Mouse (Mus musculus): ENCODE data around the gene Vapb. TPM values are rescaled to one million over a fixed set of nuclear protein-coding genes. Genes with fewer than 3 reads are reported as not detected.

Gene Vapb
- polyA plus RNA-seq, 1 experiment from 2014 or later, result 10.2 TPM

- no peak for DNase-seq (ENCODE audit: extremely low spot score, low spot score)
- WGBS, result 8% methylated on average over 9 of the region's 9 CpGs
- Histone ChIP-seq H3K4me3 (no peak overlapping the region), H3K4me1 (peaks cover 71% of the 10 kb centered on the region), H3K9me3 (no peaks in the 10 kb centered on the region), H3K27me3 (ENCODE audit: poor library complexity, severe bottlenecking) (no peaks in the 10 kb centered on the region), H3K36me3 (replicated peaks) (peaks cover 50% of the 10 kb centered on the region), H3K27ac (peak overlapping the region; percentile 73)
These were observed 38.8 kb downstream of the Vapb start for GRCm38 (mm10) chr2:173776108-173776507.

- 85% methylated on average over 5 of the region's 5 CpGs for WGBS
- H3K27ac ChIP-seq, result no peak overlapping the region
- H3K27me3 ChIP-seq (ENCODE audit: poor library complexity, severe bottlenecking), result no peaks in the 10 kb centered on the region
- H3K4me1 ChIP-seq, result peaks cover 33% of the 10 kb centered on the region
- H3K9me3 ChIP-seq, result no peaks in the 10 kb centered on the region
- H3K4me3 ChIP-seq, result no peak overlapping the region
- H3K36me3 ChIP-seq (replicated peaks), result peaks cover 61% of the 10 kb centered on the region
- DNase-seq (ENCODE audit: extremely low spot score, low spot score), result no peak
These were observed 43.6 kb downstream of the Vapb start for GRCm38 (mm10) chr2:173780931-173781330.

- H3K4me1 ChIP-seq, result peaks cover 18% of the 10 kb centered on the region
- peaks cover 30% of the 10 kb centered on the region for H3K36me3 ChIP-seq (replicated peaks)
- H3K4me3 ChIP-seq, result no peak overlapping the region
- DNase-seq (ENCODE audit: extremely low spot score, low spot score), result no peak
- H3K27me3 ChIP-seq (ENCODE audit: poor library complexity, severe bottlenecking), result no peaks in the 10 kb centered on the region
- no peak overlapping the region for H3K27ac ChIP-seq
- no peaks in the 10 kb centered on the region for H3K9me3 ChIP-seq
- 72% methylated on average over 3 of the region's 3 CpGs for WGBS
These were observed 47.1 kb downstream of the Vapb start for GRCm38 (mm10) chr2:173784366-173784765.

- no peaks in the 10 kb centered on the region for H3K27me3 ChIP-seq (ENCODE audit: poor library complexity, severe bottlenecking)
- H3K4me1 ChIP-seq, result peaks cover 19% of the 10 kb centered on the region
- DNase-seq (ENCODE audit: extremely low spot score, low spot score), result no peak
- H3K27ac ChIP-seq, result no peak overlapping the region
- H3K9me3 ChIP-seq, result no peaks in the 10 kb centered on the region
- no peak overlapping the region for H3K4me3 ChIP-seq
- WGBS, result 81% methylated on average over 6 of the region's 6 CpGs
- H3K36me3 ChIP-seq (replicated peaks), result peaks cover 25% of the 10 kb centered on the region
These were observed 47.6 kb downstream of the Vapb start for GRCm38 (mm10) chr2:173784884-173785283.

- Histone ChIP-seq H3K27ac (peak overlapping the region; percentile 75), H3K9me3 (no peaks in the 10 kb centered on the region), H3K27me3 (ENCODE audit: poor library complexity, severe bottlenecking) (no peaks in the 10 kb centered on the region), H3K4me1 (peaks cover 45% of the 10 kb centered on the region), H3K4me3 (peak overlapping the region; percentile 20; the same call in 1 of the 2 replicates), H3K36me3 (replicated peaks) (no peaks in the 10 kb centered on the region)
- 24% methylated on average over 23 of the region's 23 CpGs for WGBS
- peak; percentile 32 for DNase-seq (ENCODE audit: extremely low spot score, low spot score)
These were observed 52.9 kb downstream of the Vapb start for GRCm38 (mm10) chr2:173789945-173790804.

GRCm38 (mm10) chr2:173791904-173792757 is 54.8 kb downstream of the Vapb start:
- no peak for DNase-seq (ENCODE audit: extremely low spot score, low spot score)
- 73% methylated on average over 20 of the region's 20 CpGs for WGBS
- Histone ChIP-seq H3K4me1 (peaks cover 56% of the 10 kb centered on the region), H3K4me3 (no peak overlapping the region), H3K27me3 (ENCODE audit: poor library complexity, severe bottlenecking) (no peaks in the 10 kb centered on the region), H3K36me3 (replicated peaks) (no peaks in the 10 kb centered on the region), H3K27ac (peak overlapping the region; percentile 57), H3K9me3 (no peaks in the 10 kb centered on the region)

GRCm38 (mm10) chr2:173794018-173794417 is 56.7 kb downstream of the Vapb start:
- Histone ChIP-seq H3K36me3 (replicated peaks) (no peaks in the 10 kb centered on the region), H3K4me3 (no peak overlapping the region), H3K4me1 (peaks cover 56% of the 10 kb centered on the region), H3K9me3 (no peaks in the 10 kb centered on the region), H3K27me3 (ENCODE audit: poor library complexity, severe bottlenecking) (no peaks in the 10 kb centered on the region), H3K27ac (0 out of 2 replicates have a peak overlapping the region, but pooled peaks have one; percentile 1)
- DNase-seq (ENCODE audit: extremely low spot score, low spot score), result no peak
- 91% methylated on average over 12 of the region's 12 CpGs for WGBS

- Histone ChIP-seq H3K9me3 (no peaks in the 10 kb centered on the region), H3K27ac (no peak overlapping the region), H3K4me3 (no peak overlapping the region), H3K27me3 (ENCODE audit: poor library complexity, severe bottlenecking) (no peaks in the 10 kb centered on the region), H3K4me1 (peaks cover 48% of the 10 kb centered on the region), H3K36me3 (replicated peaks) (no peaks in the 10 kb centered on the region)
- 87% methylated on average over 21 of the region's 21 CpGs for WGBS
- no peak for DNase-seq (ENCODE audit: extremely low spot score, low spot score)
These were observed 57.5 kb downstream of the Vapb start for GRCm38 (mm10) chr2:173794531-173795510.

GRCm38 (mm10) chr2:173795801-173796673 is 58.7 kb downstream of the Vapb start:
- H3K27me3 ChIP-seq (ENCODE audit: poor library complexity, severe bottlenecking), result no peaks in the 10 kb centered on the region
- DNase-seq (ENCODE audit: extremely low spot score, low spot score), result no peak
- H3K27ac ChIP-seq, result no peak overlapping the region
- H3K4me3 ChIP-seq, result no peak overlapping the region
- 87% methylated on average over 15 of the region's 15 CpGs for WGBS
- H3K4me1 ChIP-seq, result peaks cover 36% of the 10 kb centered on the region
- no peaks in the 10 kb centered on the region for H3K36me3 ChIP-seq (replicated peaks)
- no peaks in the 10 kb centered on the region for H3K9me3 ChIP-seq

GRCm38 (mm10) chr2:173796674-173796963 is 59.3 kb downstream of the Vapb start:
- Histone ChIP-seq H3K27me3 (ENCODE audit: poor library complexity, severe bottlenecking) (no peaks in the 10 kb centered on the region), H3K36me3 (replicated peaks) (no peaks in the 10 kb centered on the region), H3K9me3 (no peaks in the 10 kb centered on the region), H3K27ac (no peak overlapping the region), H3K4me3 (no peak overlapping the region), H3K4me1 (peaks cover 35% of the 10 kb centered on the region)
- WGBS, result 80% methylated on average over 4 of the region's 4 CpGs
- no peak for DNase-seq (ENCODE audit: extremely low spot score, low spot score)

- Histone ChIP-seq H3K27me3 (ENCODE audit: poor library complexity, severe bottlenecking) (no peaks in the 10 kb centered on the region), H3K9me3 (no peaks in the 10 kb centered on the region), H3K4me3 (no peak overlapping the region), H3K36me3 (replicated peaks) (no peaks in the 10 kb centered on the region), H3K4me1 (peaks cover 19% of the 10 kb centered on the region), H3K27ac (no peak overlapping the region)
- DNase-seq (ENCODE audit: extremely low spot score, low spot score), result no peak
- whole genome bisulfite sequencing, result 83% methylated on average over 1 of the region's 1 CpGs
These were observed 62.2 kb downstream of the Vapb start for GRCm38 (mm10) chr2:173799513-173799912.

All from forebrain, embryonic 10.5 days (tissue).